Mouse (Mus musculus) kidney, postnatal 0 days (tissue): ENCODE measurements around the gene Anks1b. TPM values are rescaled to one million over a fixed set of nuclear protein-coding genes. Genes with fewer than 3 reads are reported as not detected.
A peak's percentile ranks its signal among the peaks of the same experiment; 100 is the strongest.

Experiments used
- ATAC-seq: fragments of 200-750 bp; cut with Nextera tagmentation; replicated peaks from 2 replicates; pipeline ENCODE4 v1.8.0; 2017; ENCODE audit warnings: low read depth, moderate number of reproducible peaks, moderate TSS enrichment, moderate library complexity; ENCODE audit not compliant: low FRiP score
- DNase-seq: peaks from one replicate; pipeline ENCODE4 v3.0.0-alpha.2; 2016; ENCODE audit warnings: low spot score
- H3K27ac ChIP-seq: fragments of 300-500 bp; sonication (generic); 2 replicates; pipeline ENCODE4 v1.5.1; 2014; ENCODE audit warnings: mild to moderate bottlenecking
- H3K27me3 ChIP-seq: fragments of 300-500 bp; sonication (generic); 2 replicates; pipeline ENCODE4 v1.6.1; 2014; ENCODE audit warnings: low read length, mixed read lengths; ENCODE audit not compliant: insufficient read depth
- H3K36me3 ChIP-seq: fragments of 300-500 bp; sonication (generic); 2 replicates; pipeline ENCODE4 v1.6.1; 2014; ENCODE audit warnings: low read length, mixed read lengths; ENCODE audit not compliant: insufficient read depth
- H3K4me1 ChIP-seq: fragments of 300-500 bp; sonication (generic); replicated peaks from 2 replicates; pipeline ENCODE4 v1.6.1; 2014; ENCODE audit warnings: antibody characterized with exemption, low read length, mixed read lengths; ENCODE audit not compliant: insufficient read depth
- H3K4me2 ChIP-seq: fragments of 300-500 bp; sonication (generic); 2 replicates; pipeline ENCODE4 v1.6.1; 2014; ENCODE audit warnings: mild to moderate bottlenecking, low read length, moderate library complexity, mixed read lengths
- H3K4me3 ChIP-seq: fragments of 300-500 bp; sonication (generic); replicated peaks from 2 replicates; pipeline ENCODE4 v1.5.1; 2014; ENCODE audit warnings: low read depth, low read length
- H3K9ac ChIP-seq: fragments of 300-500 bp; sonication (generic); 2 replicates; pipeline ENCODE4 v1.6.1; 2014; ENCODE audit warnings: low read depth, low read length
- H3K9me3 ChIP-seq: fragments of 300-500 bp; sonication (generic); replicated peaks from 2 replicates; pipeline ENCODE4 v1.6.1; 2016; ENCODE audit warnings: low read length, inconsistent platforms, mixed read lengths
- CTCF ChIP-seq: IDR thresholded peaks from 2 replicates; pipeline ENCODE4 v1.5.1; 2016; ENCODE audit warnings: antibody characterized with exemption, low read depth, mild to moderate bottlenecking, moderate library complexity
- WGBS: fragments of 180-500 bp; shearing (Covaris S2); extraction: QIAGEN DNeasy Blood & Tissue Kit; methylation state at CpG from one replicate; pipeline ENCODE4 v1.1.7; 2014; 5-methylcytosine and 5-hydroxymethylcytosine counted together
- polyA plus RNA-seq: library from polyadenylated mRNA; unstranded; fragments of >200 nt; fragmentation: Nextera tagmentation; extraction: Ambion mirVana; gene quantifications from 2 replicates; pipeline ENCODE4 v1.2.1, GENCODE M21; 2015

The Anks1b gene
- polyA plus RNA-seq, 1 experiment from 2014 or later: 3.1 TPM

- ATAC-seq: no peak
- H3K9ac ChIP-seq: no peak overlapping the region
These were observed 936.7 kb downstream of the Anks1b start for GRCm38 (mm10) chr10:90809911-90810590.

DNA sequence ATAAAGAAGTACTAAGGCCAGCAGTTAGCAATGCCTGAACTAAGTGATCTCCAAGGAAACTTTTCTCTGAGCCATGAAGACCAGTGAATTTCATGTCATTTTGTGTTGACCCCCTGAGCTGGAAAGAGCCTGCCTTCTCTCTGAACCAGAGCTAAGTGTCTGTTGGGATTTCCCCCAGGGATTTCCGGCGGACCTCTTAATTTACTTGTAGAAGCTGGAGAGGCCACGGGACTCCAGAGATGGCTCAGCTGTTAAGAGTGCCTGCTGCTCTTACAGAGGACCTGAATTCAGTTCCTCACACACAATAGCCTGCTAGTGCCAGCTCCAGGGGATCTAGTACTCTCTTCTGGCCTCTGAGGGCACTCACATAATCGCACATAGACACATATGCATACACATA, 938.1 kb downstream of the Anks1b start:
- Histone ChIP-seq H3K4me1 (no peaks in the 10 kb centered on the region), H3K9me3 (no peaks in the 10 kb centered on the region), H3K36me3 (no peaks in the 10 kb centered on the region), H3K9ac (no peak overlapping the region), H3K4me2 (no peak overlapping the region), H3K27me3 (no peaks in the 10 kb centered on the region), H3K27ac (no peak overlapping the region), H3K4me3 (no peak overlapping the region)
- DNase-seq (no peak), ATAC-seq (no peak)
- WGBS: 70% methylated on average over 4 of the region's 4 CpGs
- no peak for TF ChIP-seq CTCF

More at GRCm38 (mm10) chr10:90809911-90810590, 936.7 kb downstream of the Anks1b start:
- H3K36me3 ChIP-seq: no peaks in the 10 kb centered on the region
- TF ChIP-seq CTCF: no peak
- H3K4me3 ChIP-seq: no peak overlapping the region
- H3K4me1 ChIP-seq: no peaks in the 10 kb centered on the region
- no peaks in the 10 kb centered on the region for H3K9me3 ChIP-seq
- no peak overlapping the region for H3K27ac ChIP-seq
- no peak for DNase-seq
- 21% methylated on average over 8 of the region's 8 CpGs for WGBS
- no peak overlapping the region for H3K4me2 ChIP-seq
- H3K27me3 ChIP-seq: no peaks in the 10 kb centered on the region

DNA sequence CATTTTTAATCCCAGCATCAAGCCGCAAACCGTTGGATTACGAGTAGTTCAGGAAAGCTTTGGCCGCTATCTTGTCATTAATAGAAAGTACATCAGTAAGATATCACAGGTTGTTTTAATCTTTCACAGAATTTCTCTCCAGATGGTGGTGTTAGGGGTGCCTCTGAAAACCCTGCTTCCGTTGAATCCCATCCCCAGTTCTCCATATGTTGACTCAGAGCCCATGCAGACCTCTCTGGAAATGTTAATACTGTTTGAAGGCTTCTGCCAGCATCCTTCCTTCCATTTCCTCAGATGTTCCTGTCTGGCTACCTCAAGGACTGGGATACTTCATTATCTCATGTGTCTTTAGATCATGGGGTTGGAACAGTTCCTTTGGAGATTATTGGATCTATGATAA, 940.0 kb downstream of the Anks1b start:
- no peak overlapping the region for H3K27ac ChIP-seq
- no peak overlapping the region for H3K4me2 ChIP-seq
- no peaks in the 10 kb centered on the region for H3K36me3 ChIP-seq
- no peak overlapping the region for H3K4me3 ChIP-seq
- no peak overlapping the region for H3K9ac ChIP-seq
- no peak for DNase-seq
- no peaks in the 10 kb centered on the region for H3K27me3 ChIP-seq
- 96% methylated on average over 5 of the region's 5 CpGs for WGBS
- no peaks in the 10 kb centered on the region for H3K9me3 ChIP-seq
- no peak for ATAC-seq
- H3K4me1 ChIP-seq: no peaks in the 10 kb centered on the region
- TF ChIP-seq CTCF: no peak

DNA sequence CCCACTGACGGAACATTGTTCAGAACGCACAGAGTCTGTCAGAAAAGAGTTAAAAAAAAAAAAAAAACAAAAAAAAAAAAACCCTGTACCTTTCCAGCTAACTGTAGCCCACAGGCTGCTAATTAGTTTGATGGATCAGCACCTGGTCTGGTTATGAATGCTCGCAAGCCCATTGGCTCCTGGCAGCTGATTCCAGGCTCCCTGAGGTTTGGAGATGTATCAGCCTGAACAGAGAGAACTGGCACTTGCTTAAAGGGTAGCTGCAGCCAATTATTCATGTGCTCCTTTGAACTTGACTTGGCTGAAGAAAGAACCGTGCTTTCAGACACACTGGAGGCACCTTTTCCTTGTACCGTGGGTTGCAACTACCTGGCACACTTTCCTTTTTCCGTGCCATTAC, 941.1 kb downstream of the Anks1b start:
- Histone ChIP-seq H3K27ac (no peak overlapping the region), H3K9ac (no peak overlapping the region)
- ATAC-seq: no peak

DNA sequence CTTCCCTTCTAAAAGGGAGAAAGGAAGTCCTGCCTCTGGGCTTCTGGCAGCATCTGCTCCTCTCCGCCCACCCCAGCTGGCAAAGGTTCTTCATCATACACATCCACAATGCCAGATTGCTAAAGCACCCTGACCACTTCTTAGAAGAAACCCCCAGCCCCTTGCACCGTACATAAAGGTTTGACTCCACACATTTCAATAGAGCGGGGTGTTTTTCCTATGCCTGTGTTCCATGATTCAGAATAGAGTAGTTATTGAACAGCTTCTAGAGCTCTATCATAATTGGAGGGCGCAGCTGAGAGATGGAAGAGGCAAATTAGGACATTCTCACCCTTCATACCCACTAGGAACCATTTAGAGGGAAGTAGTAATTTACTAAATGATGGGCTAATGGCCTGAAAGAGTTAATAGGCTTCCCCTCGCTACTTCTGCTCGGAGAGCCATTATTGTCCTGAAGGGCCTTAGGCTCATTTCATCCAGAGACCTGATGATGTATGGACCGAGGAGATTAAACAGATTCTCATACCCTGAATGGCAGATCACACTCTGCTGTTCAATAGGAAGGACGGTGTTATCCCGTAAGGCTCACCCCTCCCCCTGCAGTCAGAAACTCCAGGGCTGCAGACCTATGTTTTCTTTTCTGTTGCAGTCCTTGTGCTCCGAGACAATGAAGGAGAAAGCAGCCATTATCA, 945.1 kb downstream of the Anks1b start:
- no peak overlapping the region for H3K4me3 ChIP-seq
- H3K4me1 ChIP-seq: no peaks in the 10 kb centered on the region
- no peak overlapping the region for H3K4me2 ChIP-seq
- no peaks in the 10 kb centered on the region for H3K36me3 ChIP-seq
- H3K9ac ChIP-seq: no peak overlapping the region
- no peaks in the 10 kb centered on the region for H3K27me3 ChIP-seq
- no peaks in the 10 kb centered on the region for H3K9me3 ChIP-seq
- no peak for TF ChIP-seq CTCF
- ATAC-seq: no peak
- WGBS: 30% methylated on average over 10 of the region's 10 CpGs
- H3K27ac ChIP-seq: no peak overlapping the region
- DNase-seq: no peak

More for the DNA sequence above, 941.1 kb downstream of the Anks1b start:
- Histone ChIP-seq H3K4me3 (no peak overlapping the region), H3K36me3 (no peaks in the 10 kb centered on the region), H3K27me3 (no peaks in the 10 kb centered on the region), H3K4me1 (no peaks in the 10 kb centered on the region), H3K4me2 (no peak overlapping the region), H3K9me3 (no peaks in the 10 kb centered on the region)
- DNase-seq: no peak
- TF ChIP-seq CTCF: no peak
- WGBS: 80% methylated on average over 6 of the region's 6 CpGs

DNA sequence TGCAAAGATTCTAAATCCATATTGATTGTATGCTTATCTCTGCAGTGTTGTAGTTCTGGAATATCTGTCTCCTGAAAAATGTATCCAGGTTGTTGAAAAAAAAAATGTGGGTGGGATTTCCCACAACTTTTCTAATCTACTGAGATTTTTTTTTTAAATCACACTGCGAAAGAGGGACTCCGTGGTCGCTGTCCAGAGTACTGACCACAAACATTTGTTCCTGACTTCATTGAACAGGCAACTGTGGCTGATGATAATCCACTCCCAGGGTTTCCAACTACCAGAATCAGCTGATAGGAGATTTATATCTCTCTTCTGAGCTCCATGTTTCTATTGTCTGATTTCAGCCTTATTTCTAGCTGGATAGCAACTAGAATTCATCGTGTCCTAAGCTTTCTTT, 950.1 kb downstream of the Anks1b start:
- Histone ChIP-seq H3K27me3 (peaks cover 14% of the 10 kb centered on the region), H3K36me3 (no peaks in the 10 kb centered on the region), H3K27ac (no peak overlapping the region), H3K4me1 (no peaks in the 10 kb centered on the region), H3K9ac (no peak overlapping the region), H3K4me3 (no peak overlapping the region), H3K9me3 (no peaks in the 10 kb centered on the region), H3K4me2 (no peak overlapping the region)
- TF ChIP-seq CTCF: no peak
- DNase-seq: peak; percentile 69
- 14% methylated on average over 4 of the region's 4 CpGs for WGBS
- ATAC-seq: no peak
